Mouse (Mus musculus) spleen, adult 2 months (tissue): Measurements from ENCODE around the gene Rplp2. TPM values are rescaled to one million over a fixed set of nuclear protein-coding genes. Genes with fewer than 3 reads are reported as not detected.
A peak's percentile ranks its signal among the peaks of the same experiment; 100 is the strongest.

ENCODE experiments used
- DNase-seq, 2 experiments: peaks; one replicate each; pipeline versions ENCODE4 v3.0.0 to v3.0.0-alpha.2; 2012 to 2021; ENCODE audit warnings: low spot score in 2 of 2, low read depth in 1 of 2
- H3K27ac ChIP-seq: fragments of 200-500 bp; 2 replicates; pipeline ENCODE4 v1.5.1; 2012; ENCODE audit warnings: low read length, inconsistent platforms; ENCODE audit not compliant: insufficient read depth
- H3K27me3 ChIP-seq: fragments of 200-500 bp; 2 replicates; pipeline ENCODE4 v1.6.1; 2012; ENCODE audit warnings: mild to moderate bottlenecking, moderate library complexity, low read length, inconsistent platforms; ENCODE audit not compliant: control insufficient read depth, insufficient read depth
- H3K36me3 ChIP-seq: fragments of 200-500 bp; 2 replicates; pipeline ENCODE4 v1.6.1; 2012; ENCODE audit warnings: mild to moderate bottlenecking, low read length, inconsistent platforms; ENCODE audit not compliant: control insufficient read depth, insufficient read depth
- H3K4me1 ChIP-seq: fragments of 200-500 bp; 2 replicates; pipeline ENCODE4 v1.6.1; 2011; ENCODE audit warnings: inconsistent platforms; ENCODE audit not compliant: control insufficient read depth, insufficient read depth, insufficient read length
- H3K4me3 ChIP-seq: fragments of 200-500 bp; 2 replicates; pipeline ENCODE4 v1.5.1; 2011; ENCODE audit warnings: mild to moderate bottlenecking, inconsistent platforms; ENCODE audit not compliant: insufficient read depth, insufficient read length; ENCODE audit errors: extremely low read depth
- CTCF ChIP-seq: fragments of 200-500 bp; IDR thresholded peaks from 2 replicates; pipeline ENCODE4 v1.5.1; 2011; ENCODE audit warnings: mild to moderate bottlenecking, inconsistent platforms; ENCODE audit not compliant: insufficient read depth, insufficient read length, insufficient replicate concordance; ENCODE audit errors: extremely low read depth
- POLR2A ChIP-seq: fragments of 200-500 bp; IDR thresholded peaks from 2 replicates; pipeline ENCODE4 v1.6.1; 2011; ENCODE audit warnings: low read depth, low read length, inconsistent platforms
- WGBS: fragments of 180-500 bp; shearing (Covaris S2); methylation state at CpG from one replicate; pipeline ENCODE4 v1.1.7; 2018; 5-methylcytosine and 5-hydroxymethylcytosine counted together
- polyA plus RNA-seq: library from polyadenylated mRNA; depleted of rRNA; stranded (reverse); fragments of >200 nt; gene quantifications from 2 replicates; pipeline ENCODE4 v1.2.3, GENCODE M21; 2012

Rplp2 gene
- polyA plus RNA-seq, 1 experiment = 645 TPM

DNA sequence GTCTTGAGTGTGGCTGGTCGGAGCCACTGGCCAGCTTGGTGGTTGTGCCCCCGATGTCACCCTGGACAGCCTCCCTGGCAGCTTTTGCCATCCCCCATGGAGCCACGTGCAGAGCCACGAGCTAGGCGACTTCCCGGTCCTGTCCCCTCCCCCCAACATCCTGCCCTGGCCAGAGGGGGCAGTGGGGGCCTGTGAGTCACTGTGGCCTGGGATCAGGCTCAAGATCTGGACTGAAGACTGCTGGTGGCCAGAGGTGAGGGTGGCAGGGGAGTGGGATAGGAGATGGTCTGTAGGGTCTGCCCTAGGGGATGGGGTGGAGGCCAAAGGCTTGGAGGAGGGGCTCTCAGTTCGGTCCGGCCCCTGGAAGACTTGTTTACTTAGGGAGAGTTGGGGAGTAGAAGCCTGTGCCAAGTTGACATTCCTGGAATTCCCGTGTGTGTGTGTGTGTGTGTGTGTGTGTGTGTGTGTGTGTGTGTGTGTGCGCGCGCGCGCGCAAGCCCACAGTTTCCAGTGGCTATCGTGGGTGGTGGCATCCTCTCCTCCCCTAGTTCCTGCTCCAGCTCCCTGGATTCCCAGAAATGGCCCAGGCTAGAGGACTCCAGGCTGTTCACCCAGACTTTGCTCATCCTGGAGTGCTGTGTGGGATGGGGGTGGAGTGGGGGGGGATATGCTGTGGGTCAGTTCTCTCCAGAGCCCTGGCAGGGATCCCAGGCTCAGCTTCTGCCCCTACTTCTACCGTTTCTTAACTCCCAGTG, 29.2 kb downstream of the Rplp2 start:
- peak in 1 of 2 experiments; percentile 54 for DNase-seq
- 13% methylated on average over 14 of the region's 17 CpGs for WGBS
- Histone ChIP-seq H3K4me1 (peaks cover 16% of the 10 kb centered on the region), H3K36me3 (peaks cover 3% of the 10 kb centered on the region), H3K27ac (peak overlapping the region; percentile 91), H3K27me3 (peaks cover 7% of the 10 kb centered on the region; the same call in 1 of the 2 replicates), H3K4me3 (peak overlapping the region; percentile 74)
- TF ChIP-seq POLR2A = no peak
- TF ChIP-seq CTCF = no peak

DNA sequence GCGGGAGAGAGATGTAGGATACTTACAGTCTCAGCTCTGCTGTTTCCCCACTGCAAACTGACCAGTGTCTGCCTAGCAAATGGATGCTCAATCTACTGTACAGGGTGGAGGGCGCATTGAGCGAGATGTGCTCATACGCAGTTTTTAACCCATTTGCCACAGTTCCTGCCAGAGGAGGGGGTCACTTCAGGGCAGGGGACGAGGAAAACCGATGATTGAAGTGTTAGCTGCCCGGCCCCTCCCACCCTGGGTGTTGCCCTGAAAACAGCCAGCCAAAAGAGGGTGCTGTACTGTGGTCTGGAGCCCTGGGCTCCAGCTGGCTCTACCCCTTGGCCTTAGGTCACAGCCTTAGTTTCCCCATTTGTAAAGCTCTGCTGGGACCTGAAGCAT, 29.8 kb downstream of the Rplp2 start:
- peaks cover 9% of the 10 kb centered on the region for H3K27me3 ChIP-seq
- peak overlapping the region; percentile 3; the same call in 1 of the 2 replicates for H3K4me3 ChIP-seq
- TF ChIP-seq CTCF = no peak
- TF ChIP-seq POLR2A = no peak
- DNase-seq = no peak
- H3K4me1 ChIP-seq = peaks cover 16% of the 10 kb centered on the region
- H3K27ac ChIP-seq = peak overlapping the region; percentile 91
- WGBS = 5% methylated on average over 7 of the region's 7 CpGs
- H3K36me3 ChIP-seq = peaks cover 3% of the 10 kb centered on the region

DNA sequence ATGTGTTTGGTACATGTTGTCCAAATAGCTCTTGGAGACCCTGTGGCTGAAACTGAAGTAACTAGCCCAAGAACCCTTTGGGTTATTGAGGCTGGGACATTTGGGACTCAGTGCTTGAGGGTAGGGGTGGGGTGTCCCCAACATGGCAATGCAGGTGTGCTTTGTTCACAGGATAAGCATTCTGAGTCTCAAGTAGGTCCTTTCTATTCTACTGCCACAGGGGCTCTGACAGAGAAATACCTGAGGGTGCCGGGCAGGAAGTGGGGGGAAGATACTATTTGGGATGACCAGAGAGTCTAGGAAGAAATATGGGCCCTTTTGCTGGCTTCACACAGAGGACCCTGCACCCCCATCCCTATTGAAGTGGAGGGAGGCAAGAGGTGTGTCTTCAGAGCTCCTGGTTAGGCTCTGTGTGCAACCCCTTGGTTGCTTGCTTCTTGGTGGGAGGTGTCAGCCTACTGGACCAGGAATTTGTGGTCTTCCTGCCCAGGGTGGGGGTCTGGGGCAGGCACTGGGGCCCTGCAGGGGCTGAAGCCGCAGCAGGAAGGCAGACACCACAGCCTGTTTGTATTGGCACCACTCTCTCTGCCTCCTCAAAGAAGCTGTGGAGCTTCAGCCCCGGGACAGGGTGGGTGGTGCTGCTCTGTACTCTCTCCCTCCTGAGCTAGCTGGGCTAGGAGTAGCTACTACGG, 30.6 kb downstream of the Rplp2 start:
- no peak overlapping the region for H3K4me3 ChIP-seq
- DNase-seq = no peak
- H3K4me1 ChIP-seq = peaks cover 23% of the 10 kb centered on the region
- no peak for TF ChIP-seq POLR2A
- WGBS = 9% methylated on average over 4 of the region's 4 CpGs
- H3K27me3 ChIP-seq = peaks cover 14% of the 10 kb centered on the region
- H3K27ac ChIP-seq = peak overlapping the region; percentile 91; the same call in 1 of the 2 replicates
- H3K36me3 ChIP-seq = no peaks in the 10 kb centered on the region

DNA sequence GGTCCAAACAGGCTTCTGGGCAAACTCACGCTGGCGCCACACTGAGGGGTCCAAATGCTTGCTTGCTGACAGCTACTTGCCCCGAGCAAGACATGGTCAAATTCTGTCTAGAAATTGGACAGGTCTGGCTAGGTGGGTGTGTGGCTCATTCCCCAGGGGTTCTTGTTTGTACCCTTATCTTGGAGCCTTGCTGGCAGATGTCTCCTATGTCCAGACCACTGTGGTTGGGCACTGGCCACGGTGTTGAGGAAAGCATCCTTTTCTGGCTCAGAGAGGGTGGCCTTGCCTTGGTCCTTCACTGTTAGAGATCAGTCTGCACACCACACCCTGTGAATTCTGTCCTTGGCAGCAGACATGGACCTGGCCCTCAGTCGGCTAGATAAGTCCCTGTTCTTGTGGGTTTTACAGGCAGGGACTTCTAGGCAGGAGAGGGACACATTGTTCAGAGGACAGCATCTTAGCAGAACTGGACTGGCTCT, 31.1 kb downstream of the Rplp2 start:
- peaks cover 23% of the 10 kb centered on the region for H3K4me1 ChIP-seq
- no peak overlapping the region for H3K4me3 ChIP-seq
- H3K36me3 ChIP-seq = no peaks in the 10 kb centered on the region
- TF ChIP-seq POLR2A (no peak), CTCF (no peak)
- H3K27ac ChIP-seq = peak overlapping the region; percentile 25; the same call in 1 of the 2 replicates
- peaks cover 14% of the 10 kb centered on the region for H3K27me3 ChIP-seq
- WGBS = 13% methylated on average over 5 of the region's 5 CpGs
- DNase-seq = no peak

DNA sequence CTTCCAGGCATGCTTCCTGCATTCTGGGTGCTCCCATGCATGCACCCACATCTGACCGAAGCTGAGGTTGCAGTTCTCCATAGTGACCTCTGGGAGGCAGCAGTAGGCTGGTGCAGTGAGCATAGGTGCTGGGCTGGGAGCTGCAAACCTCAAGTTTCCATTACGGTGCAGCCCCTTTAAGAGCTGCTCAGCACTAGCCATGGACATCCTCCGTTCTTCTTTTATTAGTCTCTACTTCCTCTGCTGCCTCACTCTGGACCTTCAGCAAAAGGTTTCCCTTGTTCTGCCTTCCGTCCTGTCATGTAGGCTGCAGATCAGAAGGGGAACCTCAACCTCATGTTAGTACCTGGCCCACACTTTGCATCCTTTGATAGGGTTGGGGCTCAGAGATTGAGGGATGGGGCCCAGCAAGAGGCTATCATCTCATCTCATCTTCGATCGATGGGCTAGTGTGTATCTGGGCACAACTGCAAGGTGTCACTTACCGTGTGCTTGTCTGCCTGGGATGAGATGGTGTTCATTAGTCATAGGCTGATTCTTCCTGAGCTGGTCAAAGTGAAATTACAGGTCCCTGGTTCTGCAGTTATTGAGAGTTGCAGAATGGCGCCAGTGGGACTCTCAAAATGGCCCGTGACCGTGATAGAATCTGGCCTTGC, 33.8 kb downstream of the Rplp2 start:
- H3K4me3 ChIP-seq = peak overlapping the region; percentile 45; the same call in 1 of the 2 replicates
- 6% methylated on average over 10 of the region's 10 CpGs for WGBS
- peak; percentile 73 to 84 for DNase-seq

DNA sequence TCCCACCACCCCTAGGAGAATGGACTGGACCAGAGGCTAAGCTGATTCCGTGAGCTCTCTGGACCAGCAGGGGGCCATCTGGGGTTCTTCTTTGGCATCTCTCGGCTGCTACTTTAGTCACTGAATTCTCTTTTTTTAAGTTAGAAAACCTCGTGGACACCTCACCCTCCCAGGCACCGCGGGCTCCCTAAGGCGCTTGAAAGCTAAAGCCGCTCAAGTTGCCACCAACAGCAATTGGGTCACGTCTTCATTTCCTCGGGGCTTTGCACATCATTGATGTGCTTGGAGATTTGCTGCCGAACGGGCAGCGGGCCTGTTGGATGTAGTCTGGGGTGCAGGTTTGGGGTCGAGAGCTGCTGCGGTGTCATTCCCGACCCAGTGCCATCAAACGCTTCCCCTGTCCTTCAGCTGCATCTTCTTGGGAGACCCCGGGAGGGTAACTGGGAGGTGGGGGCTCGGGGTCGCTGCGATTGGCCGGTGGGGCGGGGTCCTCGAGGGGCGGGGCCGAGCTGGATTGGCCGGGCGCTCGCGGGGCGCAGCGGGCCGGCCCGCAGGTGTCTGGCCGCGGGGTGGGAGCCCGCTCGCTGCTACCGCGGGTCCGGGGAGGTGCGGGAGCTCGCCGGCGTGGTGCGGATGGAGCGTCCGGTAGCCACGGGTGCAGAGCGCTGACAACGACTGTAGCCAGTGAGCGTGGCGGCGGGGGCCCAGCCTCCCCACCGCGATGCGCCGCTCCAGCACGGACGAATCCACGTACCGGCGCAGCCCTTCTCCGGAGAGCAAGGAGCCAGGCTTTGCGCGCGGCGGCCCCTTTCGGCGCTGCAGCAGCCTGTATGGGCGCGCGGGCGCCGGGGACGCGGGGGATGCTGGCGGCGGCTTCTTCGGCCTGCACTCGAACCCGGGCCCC, 34.6 kb downstream of the Rplp2 start:
- Histone ChIP-seq H3K4me1 (peaks cover 14% of the 10 kb centered on the region), H3K4me3 (peak overlapping the region; percentile 45), H3K27ac (no peak overlapping the region), H3K36me3 (no peaks in the 10 kb centered on the region), H3K27me3 (peaks cover 7% of the 10 kb centered on the region; the same call in 1 of the 2 replicates)
- DNase-seq = no peak
- TF ChIP-seq CTCF (peak; percentile 10; the same call in 1 of the 2 replicates), POLR2A (no peak)
- WGBS = 5% methylated on average over 81 of the region's 81 CpGs

More for the DNA sequence above, 33.8 kb downstream of the Rplp2 start:
- H3K27me3 ChIP-seq = peaks cover 9% of the 10 kb centered on the region; the same call in 1 of the 2 replicates
- H3K4me1 ChIP-seq = peaks cover 17% of the 10 kb centered on the region
- no peaks in the 10 kb centered on the region for H3K36me3 ChIP-seq
- TF ChIP-seq CTCF (peak; percentile 91; the same call in 1 of the 2 replicates), POLR2A (no peak)
- H3K27ac ChIP-seq = peak overlapping the region; percentile 2; the same call in 1 of the 2 replicates
